Mouse (Mus musculus) neural tube, embryonic 13.5 days (tissue): Measurements from ENCODE around the gene Agtpbp1. TPM values are rescaled to one million over a fixed set of nuclear protein-coding genes. Genes with fewer than 3 reads are reported as not detected.

Source experiments
- polyA plus RNA-seq: library from polyadenylated mRNA; unstranded; fragments of >200 nt; fragmentation: Nextera tagmentation; extraction: Ambion mirVana; gene quantifications from 2 replicates; pipeline ENCODE4 v1.2.1, GENCODE M21; 2015

Agtpbp1 gene
- polyA plus RNA-seq, 1 experiment from 2014 or later: 64.8 TPM

Other genes starting within 250 kb of the Agtpbp1 start
- 130 and 139 TPM in 2 replicates for gene Naa35, start within 50 bp of the Agtpbp1 start, polyA plus RNA-seq
- 44.4 and 48.5 TPM in 2 replicates for gene Golm1, start 90.6 kb upstream of the Agtpbp1 start, polyA plus RNA-seq
- not detected in 2 replicates for gene 4921517D22Rik, start 108.9 kb upstream of the Agtpbp1 start, polyA plus RNA-seq
- 0.03 TPM in 1 of 2 replicates, not detected in the other for gene Spata31d1a, start 125.1 kb upstream of the Agtpbp1 start, polyA plus RNA-seq
- gene Spata31d1b, start 127.1 kb upstream of the Agtpbp1 start, polyA plus RNA-seq: not detected in 2 replicates
- not detected in 2 replicates for gene Spata31d1d, start 146.5 kb upstream of the Agtpbp1 start, polyA plus RNA-seq
- 0.17 TPM in 1 of 2 replicates, not detected in the other for gene 1700014D04Rik, start 161.5 kb upstream of the Agtpbp1 start, polyA plus RNA-seq
- gene Isca1, start 184.6 kb upstream of the Agtpbp1 start, polyA plus RNA-seq: 153 and 154 TPM in 2 replicates
- not detected in 2 replicates for gene Gm49354, start 197.0 kb upstream of the Agtpbp1 start, polyA plus RNA-seq
- gene Tut7, start 237.9 kb upstream of the Agtpbp1 start, polyA plus RNA-seq: 45.5 and 50.5 TPM in 2 replicates